8 mouse cellular contexts compared by ENCODE assay signal in the genomic region with DNA sequence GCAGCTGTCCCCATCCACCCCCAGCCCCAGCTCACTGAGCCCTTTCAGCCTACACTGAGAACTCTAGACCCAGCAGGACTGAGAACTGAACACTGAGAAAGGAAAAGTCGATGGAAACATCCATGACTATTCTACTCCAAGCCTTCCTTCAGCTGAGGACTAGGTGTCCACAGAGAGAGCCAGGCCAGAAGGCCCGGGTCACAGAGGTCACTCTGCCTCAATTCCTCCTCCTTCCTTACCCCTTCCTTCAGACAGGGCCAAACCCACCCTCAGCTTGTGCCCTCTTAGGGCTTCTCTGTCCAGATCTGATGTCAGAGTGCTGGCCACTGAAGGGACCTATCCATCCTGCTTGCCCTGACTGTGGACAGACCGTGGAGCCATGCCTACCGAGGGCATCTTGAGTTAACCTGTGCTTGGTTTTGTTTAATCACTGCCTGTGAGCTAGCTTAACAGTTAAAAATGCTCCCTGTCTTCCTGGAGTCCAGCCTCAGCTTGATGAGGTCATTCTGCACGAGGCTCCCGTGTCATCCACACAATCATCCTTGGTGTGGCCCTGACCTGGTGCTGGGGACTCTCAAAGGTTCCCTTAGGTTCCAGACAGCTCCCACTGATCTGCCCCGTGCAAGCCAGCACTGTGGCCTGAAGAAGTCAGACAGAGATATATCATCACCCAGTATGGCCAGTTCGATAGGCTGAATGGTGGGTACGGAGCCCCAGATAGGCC. TPM values are rescaled to one million over a fixed set of nuclear protein-coding genes. Genes with fewer than 3 reads are reported as not detected.
DNase-seq lines count a peak whose midpoint lies in the region; ATAC-seq and TF ChIP-seq lines count a peak whose summit lies in the region.

No protein-coding gene starts in this region.

- no peak overlapping the region for H3K4me3 ChIP-seq in cerebellum, adult 2 months (replicated peaks; ENCODE audit: insufficient read depth, low read depth, low read length)
- no peak overlapping the region for H3K4me3 ChIP-seq in C2C12 (ENCODE audit: insufficient read depth, poor library complexity, severe bottlenecking)
- peak overlapping the region; percentile 1; the same call in 1 of the 2 replicates for H3K4me3 ChIP-seq in heart, embryonic 13.5 days
- no peak overlapping the region for H3K4me3 ChIP-seq in liver, embryonic 15.5 days (replicated peaks)

- peak overlapping the region; percentile 58 for H3ac ChIP-seq in C2C12 (ENCODE audit: control insufficient read depth, insufficient read length, low read depth)

- peaks cover 21% of the 10 kb centered on the region for H3K79me2 ChIP-seq in C2C12 (ENCODE audit: control insufficient read depth, insufficient read depth)

- no peaks in the 10 kb centered on the region for H3K79me3 ChIP-seq in C2C12 (ENCODE audit: low read depth)

- no peak for DNase-seq in cerebellum, adult 2 months
- no peak for DNase-seq in cerebellum, adult 8-10 months
- no peak for DNase-seq in thymus, postnatal 10 days (ENCODE audit: low spot score in 2 of 2)
- no peak for DNase-seq in embryo, embryonic 9.5 days (ENCODE audit: extremely low spot score)
- DNase-seq in left cerebral cortex, postnatal 36 days (ENCODE audit: low spot score in 2 of 2): no peak

- intact Hi-C loops in left cerebral cortex, postnatal 36 days (cut with DNase I): no loop called here

- peak overlapping the region; percentile 54 for H3K4me2 ChIP-seq in heart, embryonic 13.5 days
- no peak overlapping the region for H3K4me2 ChIP-seq in liver, embryonic 15.5 days

- no peak for TF ChIP-seq CTCF in cerebellum, adult 2 months (IDR thresholded peaks at IDR 0.05; ENCODE audit: borderline replicate concordance, insufficient read depth, low read depth, low read length)
- TF ChIP-seq CTCF in C2C12 (IDR thresholded peaks at IDR 0.05; ENCODE audit: control insufficient read depth, insufficient read depth, insufficient read length): no peak

- TF ChIP-seq POLR2A in cerebellum, adult 2 months (IDR thresholded peaks at IDR 0.05; ENCODE audit: borderline replicate concordance, insufficient read depth, low read length): no peak

- H3K9me3 ChIP-seq in heart, embryonic 13.5 days: no peaks in the 10 kb centered on the region
- H3K9me3 ChIP-seq in liver, embryonic 15.5 days (replicated peaks): no peaks in the 10 kb centered on the region

- H3K27me3 ChIP-seq in cerebellum, adult 2 months (ENCODE audit: control insufficient read depth, insufficient read depth, low read length): no peaks in the 10 kb centered on the region
- no peaks in the 10 kb centered on the region for H3K27me3 ChIP-seq in C2C12 (ENCODE audit: control insufficient read depth, insufficient read depth, insufficient read length)
- H3K27me3 ChIP-seq in heart, embryonic 13.5 days (replicated peaks): no peaks in the 10 kb centered on the region
- no peaks in the 10 kb centered on the region; the same call in 1 of the 2 replicates for H3K27me3 ChIP-seq in liver, embryonic 15.5 days

- H3K9ac ChIP-seq in heart, embryonic 13.5 days: peak overlapping the region; percentile 70
- H3K9ac ChIP-seq in liver, embryonic 15.5 days: no peak overlapping the region

- WGBS in cerebellum, adult 2 months: 54% methylated on average over 9 of the region's 9 CpGs
- WGBS in heart, embryonic 13.5 days: 54% methylated on average over 9 of the region's 9 CpGs
- 60% methylated on average over 9 of the region's 9 CpGs for WGBS in liver, embryonic 15.5 days (ENCODE audit: insufficient replicate concordance)

- no peaks in the 10 kb centered on the region for H3K36me3 ChIP-seq in C2C12 (ENCODE audit: control insufficient read depth, insufficient read depth)
- H3K36me3 ChIP-seq in heart, embryonic 13.5 days: no peaks in the 10 kb centered on the region
- H3K36me3 ChIP-seq in liver, embryonic 15.5 days (replicated peaks): no peaks in the 10 kb centered on the region

- peak overlapping the region; percentile 98 for H3K27ac ChIP-seq in cerebellum, adult 2 months (ENCODE audit: insufficient read depth, low read length)
- peak overlapping the region; percentile 95 for H3K27ac ChIP-seq in heart, embryonic 13.5 days (replicated peaks)
- H3K27ac ChIP-seq in liver, embryonic 15.5 days (replicated peaks): 0 out of 2 replicates have a peak overlapping the region, but pooled peaks have one; percentile 6

- no peak for ATAC-seq in heart, embryonic 13.5 days (ENCODE audit: extremely low read depth, insufficient number of reproducible peaks, low FRiP score, low TSS enrichment)
- ATAC-seq in liver, embryonic 15.5 days (ENCODE audit: insufficient read depth): no peak

- peaks cover 28% of the 10 kb centered on the region for H3K4me1 ChIP-seq in cerebellum, adult 2 months (ENCODE audit: control insufficient read depth, insufficient read depth, low read length)
- H3K4me1 ChIP-seq in heart, embryonic 13.5 days: peaks cover 83% of the 10 kb centered on the region
- peaks cover 64% of the 10 kb centered on the region for H3K4me1 ChIP-seq in liver, embryonic 15.5 days (replicated peaks)

TF ChIP-seq in C2C12, 6 proteins besides CTCF, POLR2A, EP300 and RAD21:
- TF ChIP-seq MAX (IDR thresholded peaks at IDR 0.05) (no peak), CEBPB (IDR thresholded peaks at IDR 0.05; ENCODE audit: low read depth) (no peak), FOSL1 (IDR thresholded peaks at IDR 0.05; ENCODE audit: insufficient read depth, low read length, poor library complexity, severe bottlenecking) (no peak), MYOD1 (IDR thresholded peaks at IDR 0.05; ENCODE audit: control insufficient read depth, insufficient read length, low read depth) (no peak), USF1 (IDR thresholded peaks at IDR 0.05; ENCODE audit: low read depth) (no peak), MYOG (IDR thresholded peaks at IDR 0.05; ENCODE audit: control insufficient read depth, extremely low read depth, insufficient read length) (no peak)

RNA-seq across cellular contexts. Expression of a gene that starts 39.8 kb away (rescaled TPM):
- 158 and 170 TPM in 2 replicates for polyA plus RNA-seq in cerebellum, adult 2 months (2012; rRNA removed)
- 69.6 TPM for polyA plus RNA-seq in C2C12 (2012; fragmentation: generic; extraction: Trizol)
- 55.8 and 59.6 TPM in 2 replicates for polyA plus RNA-seq in heart, embryonic 13.5 days (2015; fragmentation: Nextera tagmentation; extraction: Ambion mirVana)
- 21.1 and 24.4 TPM in 2 replicates for polyA plus RNA-seq in liver, embryonic 15.5 days (2015; fragmentation: Nextera tagmentation; extraction: Ambion mirVana)
- 10 to 100 TPM; 90.5 to 98.8 TPM for total RNA-seq in left cerebral cortex, postnatal 36 days (2021)

Comparison
In these comparisons a context has a peak if more than half of its experiments do, and no peak if none do; other contexts are left out.
1. H3K27ac ChIP-seq: peak in every context shown above with its lines; median percentile 98 in cerebellum, adult 2 months; 95 in heart, embryonic 13.5 days; 6 in liver, embryonic 15.5 days.